Mouse (Mus musculus): Measurements from ENCODE around the gene Rap1gap. TPM values are rescaled to one million over a fixed set of nuclear protein-coding genes. Genes with fewer than 3 reads are reported as not detected.

Gene Rap1gap
- polyA plus RNA-seq, 1 experiment from 2014 or later = 8.7 TPM

DNA sequence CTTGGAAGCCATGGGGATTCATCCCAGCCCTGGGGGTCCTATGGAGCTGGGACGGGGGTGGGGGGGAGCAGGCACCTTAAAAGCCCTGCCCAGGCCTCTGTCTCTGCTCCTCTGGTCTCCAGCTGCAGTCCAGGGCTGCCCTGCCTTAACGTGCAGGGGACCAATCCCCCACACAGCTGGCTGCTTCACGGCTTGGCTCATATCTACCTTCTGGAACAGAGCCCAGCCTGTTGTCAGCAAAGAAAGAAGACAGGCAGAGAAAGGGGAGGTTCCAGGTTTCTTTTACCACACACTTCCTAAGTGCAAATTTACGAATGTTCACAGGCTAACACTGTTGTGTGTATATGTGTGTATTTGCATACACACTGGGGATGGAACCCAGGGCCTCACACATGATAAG is 31.4 kb downstream of the Rap1gap start:
- WGBS = 11% methylated on average over 4 of the region's 4 CpGs
- no peak overlapping the region for H3K9ac ChIP-seq (ENCODE audit: low read length)
- no peak overlapping the region for H3K4me3 ChIP-seq (ENCODE audit: low read length)
- no peak for ATAC-seq (ENCODE audit: low read depth)
- H3K4me1 ChIP-seq (replicated peaks; ENCODE audit: control insufficient read depth, insufficient read depth, low read length) = peaks cover 41% of the 10 kb centered on the region
- no peak overlapping the region for H3K4me2 ChIP-seq (ENCODE audit: low read depth, low read length)
- H3K27ac ChIP-seq (ENCODE audit: low read length) = peak overlapping the region; percentile 57
- no peaks in the 10 kb centered on the region for H3K36me3 ChIP-seq (ENCODE audit: control insufficient read depth, insufficient read depth, low read length)
- H3K9me3 ChIP-seq (ENCODE audit: control insufficient read depth, low read length) = no peaks in the 10 kb centered on the region
- H3K27me3 ChIP-seq (ENCODE audit: control insufficient read depth, insufficient read depth, low read depth, low read length) = no peaks in the 10 kb centered on the region; the same call in 1 of the 2 replicates

DNA sequence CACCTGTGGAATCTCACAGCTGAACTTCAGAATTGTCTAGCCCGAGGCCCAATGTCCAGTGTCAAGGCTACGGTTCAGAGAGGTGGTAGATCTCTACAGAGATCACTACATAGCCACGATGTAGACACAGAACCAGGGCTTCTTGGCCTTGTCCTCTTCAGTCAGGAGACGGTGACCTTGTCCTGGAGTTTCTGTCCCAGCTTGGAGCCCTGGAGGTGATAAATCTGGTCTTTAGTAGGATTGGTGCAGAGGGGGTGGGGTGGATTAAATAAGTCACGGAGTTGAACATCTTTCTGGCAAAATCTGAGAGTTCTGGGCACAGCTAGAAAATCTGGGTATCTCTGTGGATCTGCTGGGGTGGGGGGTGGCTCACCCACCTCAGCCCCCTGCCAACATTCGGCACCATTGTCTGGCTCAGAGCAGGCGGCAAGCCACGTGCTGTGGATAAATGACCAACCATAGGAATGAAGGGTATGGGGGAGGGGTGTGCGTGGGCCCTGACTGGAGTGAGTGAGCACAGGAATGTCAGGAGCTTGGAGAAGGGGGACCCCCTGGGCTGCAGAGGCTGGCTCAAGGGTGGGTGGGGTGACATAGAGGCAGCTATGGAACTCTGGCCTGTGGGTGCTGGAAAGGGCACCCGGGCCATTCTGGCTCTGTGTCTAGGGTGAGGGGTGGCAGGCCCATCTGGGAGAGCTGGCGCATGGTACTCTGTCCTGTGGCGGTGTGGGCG is 32.8 kb downstream of the Rap1gap start:
- Histone ChIP-seq H3K4me3 (ENCODE audit: low read length) (no peak overlapping the region), H3K4me1 (replicated peaks; ENCODE audit: control insufficient read depth, insufficient read depth, low read length) (peaks cover 41% of the 10 kb centered on the region), H3K27ac (ENCODE audit: low read length) (peak overlapping the region; percentile 96), H3K27me3 (ENCODE audit: control insufficient read depth, insufficient read depth, low read depth, low read length) (no peaks in the 10 kb centered on the region), H3K9me3 (ENCODE audit: control insufficient read depth, low read length) (no peaks in the 10 kb centered on the region), H3K4me2 (ENCODE audit: low read depth, low read length) (no peak overlapping the region), H3K36me3 (ENCODE audit: control insufficient read depth, insufficient read depth, low read length) (no peaks in the 10 kb centered on the region), H3K9ac (ENCODE audit: low read length) (no peak overlapping the region)
- WGBS = 50% methylated on average over 13 of the region's 13 CpGs
- peak; percentile 53 for ATAC-seq (ENCODE audit: low read depth)

GRCm38 (mm10) chr4:137698076-137698985 is 33.8 kb downstream of the Rap1gap start:
- Histone ChIP-seq H3K36me3 (ENCODE audit: control insufficient read depth, insufficient read depth, low read length) (no peaks in the 10 kb centered on the region), H3K27ac (ENCODE audit: low read length) (peak overlapping the region; percentile 96), H3K4me3 (ENCODE audit: low read length) (no peak overlapping the region), H3K9me3 (ENCODE audit: control insufficient read depth, low read length) (no peaks in the 10 kb centered on the region), H3K9ac (ENCODE audit: low read length) (peak overlapping the region; percentile 47; the same call in 1 of the 2 replicates), H3K4me1 (replicated peaks; ENCODE audit: control insufficient read depth, insufficient read depth, low read length) (peaks cover 41% of the 10 kb centered on the region), H3K27me3 (ENCODE audit: control insufficient read depth, insufficient read depth, low read depth, low read length) (no peaks in the 10 kb centered on the region), H3K4me2 (ENCODE audit: low read depth, low read length) (no peak overlapping the region)
- 42% methylated on average over 7 of the region's 7 CpGs for WGBS
- ATAC-seq (ENCODE audit: low read depth) = peak; percentile 83

DNA sequence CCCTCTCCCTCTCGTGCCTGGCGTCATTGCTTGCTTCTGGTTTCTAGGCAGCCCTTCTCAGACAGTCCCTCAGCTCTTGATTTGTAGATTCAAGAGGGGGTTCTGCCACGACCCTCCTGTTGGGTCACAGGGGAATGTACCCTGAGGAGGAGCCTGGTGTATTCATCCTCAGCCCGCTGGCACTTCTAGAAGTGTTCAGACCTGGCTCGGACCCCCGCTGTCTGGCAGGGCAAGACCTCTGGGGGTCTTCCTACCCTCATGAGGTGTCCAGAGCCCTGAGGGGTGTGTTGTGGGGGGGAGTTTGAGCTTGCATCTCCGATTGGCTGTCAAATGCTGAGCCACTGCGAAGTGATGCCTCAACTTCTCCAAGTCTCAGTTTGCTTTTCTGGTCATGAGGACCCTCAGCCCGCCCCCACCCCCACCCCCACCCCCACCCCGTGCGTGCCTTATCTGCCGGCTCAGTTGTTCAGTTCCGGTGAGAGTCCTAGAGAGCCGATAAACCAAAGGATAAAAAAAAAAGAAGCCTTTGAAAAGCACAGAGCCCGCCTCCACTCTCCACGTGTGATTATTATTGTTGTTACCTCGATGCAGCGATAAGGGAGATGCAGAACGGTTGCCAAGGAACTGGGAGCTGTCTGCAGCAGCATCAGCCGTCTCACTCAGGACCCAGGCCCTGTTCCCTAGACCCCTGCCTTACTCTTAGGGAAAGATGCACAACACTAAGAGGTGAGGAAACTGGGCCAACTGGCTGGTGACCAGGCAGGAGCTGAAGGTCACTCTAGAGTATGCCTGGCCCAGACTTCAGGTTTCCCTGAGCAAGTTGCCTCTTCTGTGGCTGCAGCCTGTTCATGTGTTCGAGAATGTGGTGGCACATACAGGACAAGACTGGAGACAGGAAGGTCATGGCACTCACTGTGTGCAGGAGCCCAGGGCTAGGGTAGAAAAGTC is 35.0 kb downstream of the Rap1gap start:
- H3K9ac ChIP-seq (ENCODE audit: low read length) = no peak overlapping the region
- no peak overlapping the region for H3K4me3 ChIP-seq (ENCODE audit: low read length)
- no peak overlapping the region for H3K4me2 ChIP-seq (ENCODE audit: low read depth, low read length)
- 26% methylated on average over 21 of the region's 21 CpGs for whole genome bisulfite sequencing
- H3K27ac ChIP-seq (ENCODE audit: low read length) = peak overlapping the region; percentile 96
- no peaks in the 10 kb centered on the region for H3K36me3 ChIP-seq (ENCODE audit: control insufficient read depth, insufficient read depth, low read length)
- ATAC-seq (ENCODE audit: low read depth) = no peak
- no peaks in the 10 kb centered on the region for H3K9me3 ChIP-seq (ENCODE audit: control insufficient read depth, low read length)
- H3K4me1 ChIP-seq (replicated peaks; ENCODE audit: control insufficient read depth, insufficient read depth, low read length) = peaks cover 41% of the 10 kb centered on the region
- no peaks in the 10 kb centered on the region for H3K27me3 ChIP-seq (ENCODE audit: control insufficient read depth, insufficient read depth, low read depth, low read length)

- no peak overlapping the region for H3K9ac ChIP-seq (ENCODE audit: low read length)
- no peaks in the 10 kb centered on the region for H3K9me3 ChIP-seq (ENCODE audit: control insufficient read depth, low read length)
- H3K4me2 ChIP-seq (ENCODE audit: low read depth, low read length) = no peak overlapping the region
- H3K4me1 ChIP-seq (replicated peaks; ENCODE audit: control insufficient read depth, insufficient read depth, low read length) = peaks cover 34% of the 10 kb centered on the region
- H3K36me3 ChIP-seq (ENCODE audit: control insufficient read depth, insufficient read depth, low read length) = no peaks in the 10 kb centered on the region
- H3K4me3 ChIP-seq (ENCODE audit: low read length) = no peak overlapping the region
- no peak for ATAC-seq (ENCODE audit: low read depth)
- H3K27ac ChIP-seq (ENCODE audit: low read length) = no peak overlapping the region
- 37% methylated on average over 6 of the region's 6 CpGs for WGBS
- no peaks in the 10 kb centered on the region for H3K27me3 ChIP-seq (ENCODE audit: control insufficient read depth, insufficient read depth, low read depth, low read length)
These were observed 36.4 kb downstream of the Rap1gap start for GRCm38 (mm10) chr4:137700960-137701359.

DNA sequence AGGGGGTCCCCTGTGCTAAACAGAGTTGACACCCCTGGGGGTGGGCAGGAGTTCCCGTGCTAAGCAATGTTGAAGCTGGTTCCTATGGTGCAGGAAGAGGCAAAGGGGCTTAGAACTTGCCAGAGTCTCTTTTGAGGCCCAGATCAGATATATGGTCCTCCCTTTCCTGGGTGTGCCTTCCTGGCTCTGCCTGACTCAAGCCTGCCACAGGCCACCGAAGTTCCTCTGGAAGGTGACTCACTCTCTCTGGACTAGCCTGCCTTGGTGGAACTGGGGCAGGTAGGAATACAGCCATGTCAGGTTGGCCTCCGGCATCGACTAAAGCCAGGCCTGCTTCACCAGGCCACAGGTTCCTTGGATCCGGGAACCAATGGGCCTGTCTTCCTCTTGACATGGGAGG is 38.6 kb downstream of the Rap1gap start:
- no peaks in the 10 kb centered on the region for H3K36me3 ChIP-seq (ENCODE audit: control insufficient read depth, insufficient read depth, low read length)
- ATAC-seq (ENCODE audit: low read depth) = no peak
- no peak overlapping the region for H3K4me3 ChIP-seq (ENCODE audit: low read length)
- no peak overlapping the region for H3K9ac ChIP-seq (ENCODE audit: low read length)
- H3K4me1 ChIP-seq (replicated peaks; ENCODE audit: control insufficient read depth, insufficient read depth, low read length) = peaks cover 25% of the 10 kb centered on the region
- no peak overlapping the region for H3K27ac ChIP-seq (ENCODE audit: low read length)
- no peaks in the 10 kb centered on the region for H3K9me3 ChIP-seq (ENCODE audit: control insufficient read depth, low read length)
- 90% methylated on average over 5 of the region's 5 CpGs for WGBS
- no peak overlapping the region for H3K4me2 ChIP-seq (ENCODE audit: low read depth, low read length)
- peaks cover 6% of the 10 kb centered on the region; the same call in 1 of the 2 replicates for H3K27me3 ChIP-seq (ENCODE audit: control insufficient read depth, insufficient read depth, low read depth, low read length)

GRCm38 (mm10) chr4:137704561-137704960 is 40.0 kb downstream of the Rap1gap start:
- H3K36me3 ChIP-seq (ENCODE audit: control insufficient read depth, insufficient read depth, low read length) = no peaks in the 10 kb centered on the region
- H3K4me1 ChIP-seq (replicated peaks; ENCODE audit: control insufficient read depth, insufficient read depth, low read length) = peaks cover 15% of the 10 kb centered on the region
- H3K4me2 ChIP-seq (ENCODE audit: low read depth, low read length) = no peak overlapping the region
- H3K27me3 ChIP-seq (ENCODE audit: control insufficient read depth, insufficient read depth, low read depth, low read length) = peaks cover 6% of the 10 kb centered on the region; the same call in 1 of the 2 replicates
- no peak for ATAC-seq (ENCODE audit: low read depth)
- no peak overlapping the region for H3K27ac ChIP-seq (ENCODE audit: low read length)
- H3K9ac ChIP-seq (ENCODE audit: low read length) = no peak overlapping the region
- no peak overlapping the region for H3K4me3 ChIP-seq (ENCODE audit: low read length)
- 71% methylated on average over 2 of the region's 2 CpGs for WGBS
- no peaks in the 10 kb centered on the region for H3K9me3 ChIP-seq (ENCODE audit: control insufficient read depth, low read length)

GRCm38 (mm10) chr4:137705379-137705778 is 40.9 kb downstream of the Rap1gap start:
- 48% methylated on average over 5 of the region's 5 CpGs for WGBS
- Histone ChIP-seq H3K9me3 (ENCODE audit: control insufficient read depth, low read length) (no peaks in the 10 kb centered on the region), H3K4me2 (ENCODE audit: low read depth, low read length) (no peak overlapping the region), H3K27ac (ENCODE audit: low read length) (no peak overlapping the region), H3K9ac (ENCODE audit: low read length) (no peak overlapping the region), H3K4me3 (ENCODE audit: low read length) (no peak overlapping the region), H3K27me3 (ENCODE audit: control insufficient read depth, insufficient read depth, low read depth, low read length) (peaks cover 6% of the 10 kb centered on the region; the same call in 1 of the 2 replicates), H3K4me1 (replicated peaks; ENCODE audit: control insufficient read depth, insufficient read depth, low read length) (peaks cover 7% of the 10 kb centered on the region; the same call in 1 of the 2 replicates), H3K36me3 (ENCODE audit: control insufficient read depth, insufficient read depth, low read length) (no peaks in the 10 kb centered on the region)
- no peak for ATAC-seq (ENCODE audit: low read depth)

Measured in lung, embryonic 16.5 days (tissue).